Mouse (Mus musculus) heart, adult 2 months (tissue): ENCODE data around the gene Srrm4.

Experiments used
- CTCF ChIP-seq: fragments of 200-600 bp; IDR thresholded peaks from 2 replicates; pipeline ENCODE4 v1.8.1; 2022; ENCODE audit warnings: antibody characterized with exemption, mild to moderate bottlenecking, moderate library complexity
- EP300 ChIP-seq: fragments of 200-500 bp; IDR thresholded peaks from 2 replicates; pipeline ENCODE4 v1.6.1; 2011; ENCODE audit warnings: low read depth, low read length, control low read depth; ENCODE audit not compliant: insufficient read depth
- POLR2A ChIP-seq: fragments of 200-500 bp; IDR thresholded peaks from 2 replicates; pipeline ENCODE4 v1.6.1; 2011; ENCODE audit warnings: mild to moderate bottlenecking, low read depth, low read length, control low read depth; ENCODE audit not compliant: insufficient read depth

- TF ChIP-seq POLR2A, result no peak
- no peak for TF ChIP-seq EP300
- TF ChIP-seq CTCF, result no peak
Measured at GRCm38 (mm10) chr5:116448409-116449191, 143.0 kb downstream of the Srrm4 start.
